Mouse (Mus musculus) E14TG2a.4 (cell line): Measurements from ENCODE around the gene Ube2g1.
A peak's percentile ranks its signal among the peaks of the same experiment; 100 is the strongest.

Experiments
- H3K27me3 ChIP-seq: 2 replicates; pipeline ENCODE4 v1.6.1; 2014; ENCODE audit warnings: low read length, control low read depth; ENCODE audit not compliant: insufficient read depth
- H3K36me3 ChIP-seq: 2 replicates; pipeline ENCODE4 v1.6.1; 2014; ENCODE audit warnings: low read length, control low read depth; ENCODE audit not compliant: insufficient read depth
- H3K4me1 ChIP-seq: replicated peaks from 2 replicates; pipeline ENCODE4 v1.6.1; 2014; ENCODE audit warnings: low read depth, low read length, control low read depth
- H3K4me3 ChIP-seq: replicated peaks from 2 replicates; pipeline ENCODE4 v1.5.1; 2014; ENCODE audit warnings: mild to moderate bottlenecking, low read length
- H3K9me3 ChIP-seq: 2 replicates; pipeline ENCODE4 v1.6.1; 2014; ENCODE audit warnings: low read length, control low read depth
- CTCF ChIP-seq: conservative IDR thresholded peaks from 2 replicates; pipeline ENCODE4 v1.5.1; 2014; ENCODE audit warnings: low read length
- NANOG ChIP-seq: IDR thresholded peaks from 2 replicates; pipeline ENCODE4 v1.6.1; 2014; ENCODE audit warnings: borderline replicate concordance, low read length, mixed read lengths
- POU5F1 ChIP-seq: IDR thresholded peaks from 2 replicates; pipeline ENCODE4 v1.6.1; 2014; ENCODE audit warnings: low read length, borderline replicate concordance

The Ube2g1 gene

DNA sequence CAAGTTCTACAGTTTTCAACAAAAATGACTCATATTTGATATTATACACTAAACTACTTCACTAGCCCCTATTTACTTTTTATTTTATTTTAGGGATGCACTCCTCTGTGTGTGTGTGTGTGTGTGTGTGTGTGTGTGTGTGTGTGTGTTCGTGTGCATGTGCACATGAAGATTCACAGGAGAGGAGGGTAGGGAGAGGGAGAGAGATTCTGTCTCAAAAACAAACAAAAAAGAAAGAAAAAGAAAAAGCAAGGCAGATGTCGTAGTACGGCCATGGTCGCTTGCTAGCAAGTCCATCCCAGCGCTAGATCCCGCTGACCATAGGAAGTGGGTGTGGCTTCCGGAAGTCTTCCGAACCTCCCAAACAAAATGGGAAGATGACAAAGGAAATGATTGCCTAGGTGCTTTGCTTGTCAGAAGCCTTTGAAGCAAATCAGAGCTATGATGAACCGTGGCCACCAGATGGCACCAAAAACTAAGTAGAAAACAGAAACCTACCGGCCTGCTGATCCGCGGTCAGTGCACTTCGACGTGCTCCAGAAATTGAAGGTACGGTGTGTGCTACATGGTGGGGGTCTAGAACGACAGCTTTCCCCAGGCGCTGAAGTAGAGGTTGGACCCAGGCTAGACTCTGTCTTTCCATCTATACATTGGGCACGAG is 36.6 kb upstream of the Ube2g1 start:
- Histone ChIP-seq H3K27me3 (no peaks in the 10 kb centered on the region), H3K9me3 (no peaks in the 10 kb centered on the region), H3K4me3 (peak overlapping the region; percentile 68), H3K36me3 (peaks cover 8% of the 10 kb centered on the region), H3K4me1 (peaks cover 67% of the 10 kb centered on the region)
- TF ChIP-seq CTCF (peak; percentile 58), NANOG (no peak)

DNA sequence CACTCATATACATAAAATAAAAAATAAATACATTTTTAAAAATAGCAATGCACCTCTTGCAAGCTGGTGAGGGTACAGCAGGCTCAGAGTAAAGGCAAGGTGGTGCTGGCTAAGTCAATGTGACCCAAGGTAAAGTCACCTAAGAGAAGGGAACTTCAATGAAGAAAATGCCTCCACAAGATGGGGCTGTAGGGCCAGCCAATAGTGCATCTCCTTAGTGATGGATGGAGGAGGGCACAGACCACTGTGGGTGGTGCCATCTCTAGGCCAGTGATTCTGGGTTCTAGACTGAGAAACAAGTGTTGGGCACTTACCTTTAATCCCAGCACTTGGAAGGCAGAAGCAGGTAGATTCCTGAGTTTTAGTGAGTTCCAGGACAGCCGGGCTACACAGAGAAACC is 33.3 kb upstream of the Ube2g1 start:
- Histone ChIP-seq H3K36me3 (peaks cover 8% of the 10 kb centered on the region), H3K27me3 (no peaks in the 10 kb centered on the region), H3K9me3 (no peaks in the 10 kb centered on the region), H3K4me1 (peaks cover 72% of the 10 kb centered on the region), H3K4me3 (no peak overlapping the region)
- TF ChIP-seq CTCF (peak; percentile 35), POU5F1 (no peak)

DNA sequence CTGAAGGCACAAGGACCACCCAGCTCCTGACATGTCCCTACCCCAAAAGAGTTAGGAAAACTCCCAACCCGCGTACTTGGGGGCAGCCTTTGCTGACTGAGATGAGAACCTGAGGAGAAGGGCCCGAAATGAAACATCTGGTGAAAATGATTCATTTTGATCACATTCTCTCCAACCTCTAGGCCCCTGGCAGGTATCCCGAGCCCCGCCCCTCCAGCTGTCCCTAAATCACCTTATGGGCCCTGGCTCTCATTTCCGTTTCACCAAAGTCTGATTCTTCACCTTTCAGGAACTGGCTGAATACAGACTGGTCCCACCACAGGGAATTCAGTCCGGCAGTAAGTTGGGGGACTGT is 31.0 kb upstream of the Ube2g1 start:
- Histone ChIP-seq H3K4me1 (peaks cover 64% of the 10 kb centered on the region), H3K27me3 (no peaks in the 10 kb centered on the region), H3K36me3 (peaks cover 8% of the 10 kb centered on the region), H3K9me3 (no peaks in the 10 kb centered on the region), H3K4me3 (peak overlapping the region; percentile 80)
- TF ChIP-seq CTCF: no peak
- no peak for TF ChIP-seq NANOG
- no peak for TF ChIP-seq POU5F1

DNA sequence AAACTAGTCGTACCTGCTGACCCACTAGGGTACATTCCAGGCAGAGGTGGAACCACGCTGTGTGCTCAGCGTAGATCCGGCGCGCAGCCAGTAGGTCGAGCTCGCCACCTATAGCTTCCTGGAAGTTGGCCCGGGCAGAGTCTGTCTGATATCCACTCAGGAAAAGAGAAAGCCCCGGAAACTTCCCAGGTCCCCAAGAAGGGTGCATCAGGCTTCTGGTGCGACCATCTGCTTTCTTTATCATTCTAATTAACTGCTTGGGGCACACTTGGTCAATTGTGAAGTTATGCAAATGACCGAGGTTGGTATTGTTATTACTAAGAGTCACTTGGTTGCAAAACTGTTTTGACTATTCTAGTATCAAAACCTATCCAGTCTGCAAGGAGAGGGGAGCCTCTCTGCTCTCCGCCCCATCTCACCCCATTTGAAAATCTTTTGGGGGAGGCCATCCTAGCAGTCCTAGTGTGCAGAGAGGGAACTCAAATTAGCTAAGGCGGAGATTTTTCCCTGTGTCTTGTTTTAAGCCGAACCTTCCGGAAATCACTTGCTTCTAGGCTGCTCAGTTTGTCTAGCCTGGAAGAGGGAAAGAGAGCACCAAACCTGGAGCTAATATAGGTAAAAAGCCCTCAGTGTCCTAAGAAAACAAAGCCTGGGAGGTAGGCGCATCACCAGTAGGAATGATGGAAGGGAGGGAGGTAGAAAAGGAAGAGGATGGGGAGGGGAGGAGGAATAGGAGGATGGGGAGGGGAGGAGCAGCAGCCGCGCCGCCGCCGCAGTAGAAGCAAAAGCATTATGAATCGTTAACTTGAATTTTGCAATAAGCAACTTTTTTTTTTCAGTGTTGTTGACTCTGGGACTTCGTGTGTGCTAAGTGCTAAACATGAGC is 30.4 kb upstream of the Ube2g1 start:
- Histone ChIP-seq H3K9me3 (no peaks in the 10 kb centered on the region), H3K36me3 (0 out of 2 replicates have a peak, but pooled peaks cover 3% of the 10 kb centered on the region), H3K27me3 (no peaks in the 10 kb centered on the region), H3K4me3 (peak overlapping the region; percentile 80), H3K4me1 (peaks cover 64% of the 10 kb centered on the region)
- no peak for TF ChIP-seq CTCF
- TF ChIP-seq NANOG: peak; percentile 71; the same call in 1 of the 2 replicates
- TF ChIP-seq POU5F1: 0 out of 2 replicates have a peak, but pooled peaks have one; percentile 44

DNA sequence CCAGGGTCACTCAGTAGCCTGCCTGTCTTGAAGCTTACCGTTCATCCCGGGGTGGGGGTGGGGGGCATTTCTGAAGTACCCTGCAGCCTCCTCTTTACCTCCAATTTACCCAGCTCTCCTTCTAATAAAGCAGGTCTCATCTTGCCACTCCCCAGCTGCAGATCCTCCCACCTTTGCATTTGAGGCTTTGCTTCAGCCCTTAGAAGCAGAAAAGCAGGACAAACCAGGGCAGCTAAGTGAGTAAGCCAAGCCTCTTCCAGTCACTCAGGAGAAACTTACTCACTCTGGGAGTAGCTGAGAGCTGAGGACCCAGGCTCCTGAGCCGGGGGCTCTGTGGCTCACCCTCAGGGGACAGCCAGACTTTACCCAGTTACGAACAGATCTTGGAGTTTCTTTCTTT is 28.6 kb upstream of the Ube2g1 start:
- Histone ChIP-seq H3K4me1 (peaks cover 76% of the 10 kb centered on the region), H3K27me3 (no peaks in the 10 kb centered on the region), H3K9me3 (no peaks in the 10 kb centered on the region), H3K36me3 (no peaks in the 10 kb centered on the region), H3K4me3 (peak overlapping the region; percentile 80)
- TF ChIP-seq NANOG (no peak), POU5F1 (no peak), CTCF (no peak)

DNA sequence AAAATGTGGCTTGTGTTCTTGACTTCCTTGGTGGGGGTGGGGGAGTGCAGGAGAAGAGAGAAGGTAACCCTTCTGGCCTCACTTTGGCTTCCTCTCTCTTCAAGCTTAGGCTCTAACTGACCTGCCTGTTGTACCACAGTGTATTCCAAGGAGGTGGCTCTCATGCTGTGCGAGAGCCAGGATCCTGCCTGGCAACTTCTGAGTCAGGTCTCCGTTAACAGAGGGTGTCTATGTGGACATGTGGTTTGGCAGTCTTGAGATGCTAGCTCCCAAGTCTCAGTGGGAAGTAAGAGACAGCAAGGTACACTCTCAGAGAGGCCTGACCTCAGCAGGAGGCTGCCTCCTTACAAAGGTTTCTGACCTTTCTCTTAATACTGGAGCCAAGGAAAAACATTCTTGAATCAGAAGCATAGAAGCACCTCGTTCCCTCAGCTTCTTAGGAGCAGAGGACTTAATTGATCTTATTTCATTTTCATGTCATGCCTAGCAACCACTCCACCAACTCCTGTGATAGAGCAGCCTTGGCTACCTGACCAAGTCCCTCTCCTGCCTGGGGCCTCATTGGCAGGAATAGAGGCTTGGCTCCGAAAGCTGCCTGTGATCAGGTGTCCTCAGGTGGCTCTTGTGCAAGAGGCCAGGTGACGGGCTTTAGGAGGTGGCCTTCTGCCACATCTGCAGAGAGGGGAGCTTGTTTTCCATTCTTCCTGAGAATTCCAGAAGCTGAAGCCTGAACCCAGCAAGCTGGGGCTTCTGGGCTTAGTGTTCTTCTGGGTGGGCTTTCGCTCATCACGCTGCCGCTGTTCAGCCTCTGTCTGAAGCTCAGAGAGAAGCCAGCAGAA is 25.3 kb upstream of the Ube2g1 start:
- H3K4me1 ChIP-seq: peaks cover 61% of the 10 kb centered on the region
- peak overlapping the region; percentile 21; the same call in 1 of the 2 replicates for H3K4me3 ChIP-seq
- no peak for TF ChIP-seq POU5F1
- TF ChIP-seq CTCF: no peak
- TF ChIP-seq NANOG: no peak
- no peaks in the 10 kb centered on the region for H3K27me3 ChIP-seq
- no peaks in the 10 kb centered on the region for H3K36me3 ChIP-seq
- no peaks in the 10 kb centered on the region for H3K9me3 ChIP-seq

DNA sequence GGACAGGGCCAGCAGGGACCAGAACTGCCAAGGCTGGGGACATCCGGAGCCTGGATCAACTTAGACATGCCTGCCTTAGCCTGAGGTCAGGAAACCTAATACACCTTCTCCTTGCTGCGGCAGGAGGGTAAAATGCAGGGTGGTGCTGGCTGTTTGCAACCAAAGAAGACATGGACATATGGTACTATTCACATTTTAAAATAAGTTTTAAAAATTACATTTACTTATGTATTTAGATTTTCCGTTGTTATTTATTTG is 24.7 kb upstream of the Ube2g1 start:
- Histone ChIP-seq H3K4me1 (peaks cover 64% of the 10 kb centered on the region), H3K4me3 (peak overlapping the region; percentile 21; the same call in 1 of the 2 replicates), H3K27me3 (no peaks in the 10 kb centered on the region), H3K36me3 (no peaks in the 10 kb centered on the region), H3K9me3 (no peaks in the 10 kb centered on the region)
- TF ChIP-seq POU5F1 (no peak), NANOG (no peak), CTCF (no peak)

DNA sequence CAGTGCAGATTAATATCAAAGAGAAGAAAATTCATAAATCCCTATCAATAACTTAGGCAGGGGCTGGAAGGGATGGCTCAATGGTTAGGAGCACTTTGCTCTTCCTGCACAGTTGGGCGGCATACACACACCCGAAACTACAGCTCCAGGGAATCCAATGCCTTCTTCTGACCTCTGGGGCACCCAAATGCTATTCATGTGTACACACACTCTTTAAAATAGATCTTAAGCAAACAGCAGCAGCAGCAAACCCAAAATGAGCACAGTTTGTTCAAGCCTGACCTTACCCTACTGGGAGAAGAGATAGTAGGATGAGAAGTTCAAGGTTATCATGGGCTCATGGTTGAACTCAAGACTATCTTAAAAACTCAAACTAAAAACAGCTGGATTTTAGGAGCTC is 24.0 kb upstream of the Ube2g1 start:
- no peaks in the 10 kb centered on the region for H3K36me3 ChIP-seq
- H3K4me3 ChIP-seq: no peak overlapping the region
- H3K4me1 ChIP-seq: peaks cover 64% of the 10 kb centered on the region
- no peaks in the 10 kb centered on the region for H3K27me3 ChIP-seq
- no peaks in the 10 kb centered on the region for H3K9me3 ChIP-seq
- TF ChIP-seq NANOG (no peak), POU5F1 (no peak)
